Mouse (Mus musculus) heart, adult 11 months (tissue): ENCODE results near the gene Plcb4.

Experiments used
- DNase-seq: peaks from one replicate; pipeline ENCODE4 v3.0.0; 2022

Gene Plcb4

DNA sequence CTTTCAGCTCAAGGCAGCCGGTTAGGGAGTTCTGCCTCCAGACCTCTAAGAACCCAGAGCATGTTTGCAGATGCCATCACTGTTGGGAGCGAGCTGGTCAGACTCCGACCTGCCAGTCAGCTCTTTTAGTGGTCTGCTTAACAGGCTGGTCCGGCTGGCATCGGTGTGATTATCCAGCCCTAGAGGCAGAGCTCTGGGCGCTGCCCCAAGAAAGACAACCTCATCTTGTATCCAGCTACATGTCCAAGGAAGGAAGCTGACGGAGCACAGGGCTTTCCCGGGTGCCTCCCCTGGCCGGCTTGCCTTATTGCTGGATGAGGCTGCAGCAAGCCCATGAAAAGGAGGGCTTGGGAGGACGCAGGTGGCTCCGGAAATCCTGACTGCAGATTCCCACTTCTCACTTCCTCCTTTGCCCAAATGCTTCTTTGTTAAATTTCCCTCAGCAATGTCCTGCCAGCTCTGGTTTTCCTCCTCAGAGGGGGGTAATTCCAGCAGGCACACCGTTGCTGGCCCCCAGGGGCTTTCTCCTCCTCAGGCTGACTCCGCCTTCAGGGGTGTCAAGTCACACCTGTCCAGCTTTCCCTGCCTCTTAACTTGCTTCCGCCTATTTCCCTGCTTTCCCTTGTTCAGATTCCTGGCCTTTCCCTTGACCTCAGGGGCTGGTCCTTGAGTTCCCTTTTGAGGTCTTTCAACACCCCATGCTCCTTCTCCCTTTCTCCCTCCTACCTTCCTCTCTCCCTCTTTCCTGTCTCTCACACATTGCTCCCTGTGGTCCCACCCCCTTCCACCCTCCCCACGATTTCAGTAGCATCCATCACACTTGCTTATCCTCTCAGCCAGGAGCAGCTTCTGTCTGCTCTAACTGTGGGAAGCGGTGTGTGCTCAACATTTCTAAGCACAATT, 58.7 kb downstream of the Plcb4 start:
- DNase-seq: peak; percentile 98

DNA sequence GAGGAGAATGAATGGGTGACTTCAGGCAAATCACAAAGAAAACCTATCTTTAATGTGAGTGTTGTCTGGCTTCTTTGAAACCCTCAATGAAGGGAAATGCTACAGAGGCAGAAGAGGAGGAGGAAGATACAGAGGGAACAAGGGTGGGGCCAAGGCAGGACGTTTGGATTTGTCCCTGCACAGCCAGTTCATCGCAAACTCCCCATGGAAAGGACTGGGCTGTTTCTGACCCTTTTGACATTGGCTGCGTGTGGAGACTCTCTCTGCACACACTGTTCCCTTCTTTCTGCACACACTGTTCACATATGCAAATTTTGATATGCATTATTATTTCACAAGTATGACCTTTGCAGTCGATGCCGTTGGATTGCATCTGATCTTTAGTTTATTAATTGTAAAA, 63.3 kb downstream of the Plcb4 start:
- peak; percentile 83 for DNase-seq

DNA sequence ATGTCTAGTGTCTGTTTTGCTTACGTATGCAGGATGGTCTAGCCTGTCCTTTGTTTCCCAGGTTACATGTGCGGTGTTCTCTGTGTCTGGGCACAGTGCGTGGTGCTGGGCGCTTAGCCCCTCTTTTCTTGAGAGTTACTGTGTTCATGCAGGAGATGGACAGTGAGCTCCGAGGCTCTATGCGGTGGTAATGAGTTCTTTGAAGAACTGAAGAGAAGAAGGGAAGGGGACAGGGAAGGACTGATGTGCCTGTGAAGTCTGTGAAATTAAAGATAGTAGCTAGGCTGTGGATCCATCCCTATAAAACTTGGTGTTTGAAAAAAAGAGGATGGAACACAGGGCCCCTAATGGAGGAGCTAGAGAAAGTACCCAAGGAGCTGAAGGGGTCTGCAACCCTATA, 64.6 kb downstream of the Plcb4 start:
- peak; percentile 60 for DNase-seq

DNA sequence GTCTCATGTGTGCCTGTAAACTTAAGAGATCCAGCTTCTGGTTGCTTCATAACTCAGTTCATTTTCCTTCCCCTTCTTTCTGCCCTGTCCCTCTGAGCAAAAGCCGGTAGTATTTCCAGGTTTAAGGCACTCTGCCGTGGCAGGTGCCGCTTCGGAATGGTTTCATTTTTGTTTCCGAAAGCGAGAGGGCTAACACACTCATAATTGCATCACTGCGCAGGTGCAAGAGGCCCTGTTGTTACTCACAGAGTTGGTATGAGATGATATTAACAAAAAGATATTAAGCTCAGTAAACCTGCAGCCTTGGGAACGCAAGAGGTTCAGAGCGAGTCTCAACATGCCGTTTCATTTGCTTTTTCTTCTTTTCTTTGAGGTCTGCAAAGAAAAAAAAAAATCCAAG, 65.7 kb downstream of the Plcb4 start:
- no peak for DNase-seq

DNA sequence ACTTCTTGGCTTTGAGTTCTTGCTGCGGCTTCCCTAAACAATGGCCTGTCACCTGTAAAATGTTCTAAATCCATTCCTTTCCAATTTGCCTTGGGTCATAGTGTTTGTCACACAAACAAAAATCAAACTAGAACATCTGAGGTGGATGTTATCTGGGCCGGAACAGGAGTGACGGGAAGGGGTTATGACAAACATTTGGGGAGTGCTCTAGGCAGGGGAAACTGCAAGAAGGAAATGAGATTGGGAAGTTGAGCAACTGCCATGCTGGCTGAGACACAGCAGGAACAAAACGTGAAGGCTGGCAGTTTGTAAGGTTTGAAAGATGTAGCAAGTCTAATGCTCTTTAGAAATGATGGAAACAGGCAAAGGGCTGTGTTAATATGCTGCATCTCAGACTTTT, 66.6 kb downstream of the Plcb4 start:
- peak; percentile 97 for DNase-seq

DNA sequence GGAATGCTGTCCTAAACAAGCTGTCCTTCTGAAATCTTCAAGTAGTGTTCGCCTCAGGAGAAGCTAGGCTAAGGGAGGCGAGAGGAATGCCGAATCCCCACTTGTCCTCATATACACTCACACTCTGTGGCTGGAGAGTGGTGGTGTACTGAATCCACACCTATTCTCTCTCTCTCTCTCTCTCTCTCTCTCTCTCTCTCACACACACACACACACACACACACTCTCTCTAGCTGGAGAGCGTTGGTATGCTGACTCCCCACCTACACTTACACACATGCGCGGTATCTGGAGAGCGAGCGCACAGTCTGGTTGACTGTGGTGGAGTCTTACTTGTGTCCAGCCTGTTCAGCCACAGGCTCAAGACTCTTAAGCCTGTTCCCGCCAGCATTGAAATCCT, 68.3 kb downstream of the Plcb4 start:
- peak; percentile 84 for DNase-seq

DNA sequence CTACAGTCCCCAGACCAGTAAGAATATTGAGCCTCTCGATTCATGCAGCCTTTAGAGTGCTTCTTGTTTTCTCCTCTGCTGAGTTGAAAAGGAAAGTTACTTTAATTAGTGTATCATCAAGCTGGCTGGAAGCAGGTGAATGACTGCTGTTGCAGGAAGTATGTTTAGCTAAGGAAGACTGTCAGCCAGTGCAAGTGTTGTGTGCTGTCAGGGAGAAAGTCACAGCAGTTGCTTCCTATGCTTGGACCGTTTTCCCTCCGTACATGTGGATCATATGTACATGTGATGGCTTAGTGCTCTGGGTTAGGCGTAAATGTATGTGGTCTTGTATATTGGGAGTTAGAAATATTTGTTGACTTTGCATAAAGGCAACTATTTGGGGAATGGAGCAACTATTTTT, 69.1 kb downstream of the Plcb4 start:
- peak; percentile 73 for DNase-seq

DNA sequence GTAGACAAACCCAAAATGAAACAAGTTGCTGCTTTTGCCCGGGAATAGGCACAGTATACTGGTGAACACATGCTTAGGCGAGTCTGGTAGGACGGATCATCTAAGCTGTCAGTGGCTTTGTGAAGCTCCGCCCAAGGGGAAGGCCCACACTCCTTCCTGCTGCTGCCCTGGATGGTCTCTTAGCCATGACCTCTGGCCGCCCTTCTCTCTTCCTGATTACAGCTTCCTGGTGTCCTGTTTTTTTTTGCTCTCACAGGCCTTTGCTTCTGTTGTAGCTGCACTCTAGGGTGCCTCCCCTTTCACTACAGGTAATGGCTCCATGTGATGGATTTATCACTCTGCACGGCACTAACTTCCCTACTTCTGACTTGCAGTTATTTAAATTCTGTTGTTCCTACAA, 72.8 kb downstream of the Plcb4 start:
- DNase-seq: peak; percentile 98

DNA sequence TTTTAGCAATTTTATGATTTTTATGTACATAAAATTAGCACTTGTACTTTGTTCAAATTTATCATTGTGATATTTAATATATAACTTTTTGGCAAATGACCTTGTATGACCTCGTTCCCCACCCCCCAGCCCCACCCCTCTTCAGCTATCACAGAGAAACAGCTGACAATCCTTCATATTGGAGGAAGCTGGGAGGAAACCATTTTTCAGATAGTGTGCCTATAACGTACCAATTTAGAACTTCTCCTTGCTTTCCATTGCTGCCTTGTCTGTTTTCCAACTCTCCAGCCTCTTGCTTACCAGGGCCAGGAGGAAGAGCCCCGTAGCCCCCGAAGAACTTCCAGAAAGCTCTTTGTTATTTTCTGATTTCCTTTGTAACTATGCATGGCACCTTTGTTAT, 73.8 kb downstream of the Plcb4 start:
- no peak for DNase-seq

DNA sequence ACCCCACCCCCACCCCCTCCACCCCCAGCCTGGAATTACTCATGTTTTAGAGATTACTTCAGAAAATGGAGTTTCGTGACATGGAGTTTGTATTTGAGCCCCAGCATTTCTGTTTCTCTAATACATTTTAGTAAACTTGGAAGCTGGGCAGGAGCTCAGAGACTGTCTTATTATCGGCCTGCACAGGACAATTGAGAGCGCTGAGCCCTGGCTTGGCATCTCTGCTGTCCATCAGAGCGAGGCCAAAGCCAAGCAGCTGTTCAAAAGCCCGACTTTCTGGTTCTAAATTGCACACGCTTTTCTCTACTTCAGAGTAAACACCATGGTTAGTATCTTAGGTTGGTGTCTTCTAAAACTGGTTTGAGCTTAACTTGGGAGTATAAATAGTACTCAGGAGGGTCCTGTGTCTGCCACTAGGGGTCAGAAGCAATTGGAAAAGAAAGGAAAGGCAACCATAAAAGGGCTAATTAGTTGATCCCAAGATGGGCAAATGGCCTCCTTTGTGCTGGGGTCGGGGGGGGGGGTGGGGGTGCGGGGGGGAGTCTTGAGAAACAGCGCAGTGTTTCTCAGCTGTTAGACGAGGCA, 75.2 kb downstream of the Plcb4 start:
- peak; percentile 89 for DNase-seq

DNA sequence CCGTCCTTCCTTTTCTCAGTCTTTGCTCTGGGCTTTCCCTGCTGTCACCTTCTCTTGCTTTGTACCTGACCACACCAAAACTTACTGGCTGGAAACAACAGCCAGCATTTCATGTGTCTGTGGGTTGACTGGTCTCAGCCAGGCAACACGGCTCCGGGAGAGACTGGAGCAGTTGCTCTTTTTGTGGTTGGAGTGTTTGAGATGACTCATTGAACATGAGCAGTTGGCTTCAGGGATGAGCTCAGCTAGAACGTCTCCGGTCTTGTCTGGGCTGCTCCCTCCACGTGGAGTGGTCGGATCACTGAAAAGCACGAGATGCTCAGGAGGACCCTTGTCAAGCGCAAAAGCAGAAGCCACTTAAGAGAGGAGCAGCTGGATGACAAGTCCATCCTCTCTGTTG, 78.7 kb downstream of the Plcb4 start:
- DNase-seq: peak; percentile 95

DNA sequence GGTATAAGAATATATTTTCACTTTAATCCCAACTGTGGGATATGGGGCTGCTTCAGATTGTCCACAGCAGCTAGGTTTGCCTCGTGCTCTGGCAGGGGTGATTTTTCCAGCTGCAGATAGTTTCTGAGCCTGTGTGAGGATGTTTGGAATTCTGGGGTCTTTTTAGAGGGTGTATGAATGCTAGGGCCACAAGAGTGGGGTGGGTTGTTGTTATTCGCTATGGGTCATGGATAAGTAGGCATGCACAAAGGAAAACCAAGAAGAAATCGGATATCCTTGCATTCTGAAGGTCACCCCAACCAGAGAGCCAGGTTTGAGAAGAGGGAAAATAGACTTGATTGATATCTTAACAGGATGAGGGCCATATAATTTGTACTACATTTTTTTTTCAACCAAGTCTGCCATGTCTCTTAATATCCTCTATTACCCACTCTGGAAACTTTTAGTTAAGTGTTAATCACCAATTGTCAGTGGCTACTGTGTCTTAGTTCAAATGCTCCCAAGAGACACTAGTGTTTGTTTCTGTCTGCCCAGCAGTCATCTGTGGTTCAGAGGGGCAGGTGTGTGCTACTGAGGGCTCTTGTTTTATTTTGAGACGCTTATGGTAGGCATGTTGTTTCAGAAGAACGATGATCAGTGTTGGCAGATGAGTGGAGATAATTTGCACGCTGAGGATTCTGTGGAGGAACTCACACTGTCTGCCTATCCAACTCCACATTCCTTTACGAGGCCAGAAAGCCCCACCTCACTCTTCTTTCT, 79.4 kb downstream of the Plcb4 start:
- peak; percentile 85 for DNase-seq

DNA sequence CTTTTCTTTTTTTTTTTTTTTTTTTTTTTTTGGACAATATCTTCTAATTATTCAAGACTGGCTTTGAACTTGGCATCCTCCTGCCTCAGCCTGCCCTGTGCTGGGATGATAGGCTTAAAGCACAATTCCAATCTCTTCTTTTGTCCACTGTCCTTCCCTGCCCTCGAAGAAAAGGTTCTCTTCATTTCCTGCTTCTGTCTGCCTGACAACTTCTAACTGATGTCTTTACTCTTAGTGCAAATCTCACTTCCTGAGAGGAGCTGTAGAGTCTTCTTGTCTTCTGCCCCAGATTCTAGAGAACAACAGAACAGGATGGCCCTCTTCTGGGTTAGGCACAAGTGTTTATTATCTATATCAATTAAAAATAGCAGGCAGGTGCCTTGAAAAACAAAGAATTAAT, 80.1 kb downstream of the Plcb4 start:
- peak; percentile 57 for DNase-seq

DNA sequence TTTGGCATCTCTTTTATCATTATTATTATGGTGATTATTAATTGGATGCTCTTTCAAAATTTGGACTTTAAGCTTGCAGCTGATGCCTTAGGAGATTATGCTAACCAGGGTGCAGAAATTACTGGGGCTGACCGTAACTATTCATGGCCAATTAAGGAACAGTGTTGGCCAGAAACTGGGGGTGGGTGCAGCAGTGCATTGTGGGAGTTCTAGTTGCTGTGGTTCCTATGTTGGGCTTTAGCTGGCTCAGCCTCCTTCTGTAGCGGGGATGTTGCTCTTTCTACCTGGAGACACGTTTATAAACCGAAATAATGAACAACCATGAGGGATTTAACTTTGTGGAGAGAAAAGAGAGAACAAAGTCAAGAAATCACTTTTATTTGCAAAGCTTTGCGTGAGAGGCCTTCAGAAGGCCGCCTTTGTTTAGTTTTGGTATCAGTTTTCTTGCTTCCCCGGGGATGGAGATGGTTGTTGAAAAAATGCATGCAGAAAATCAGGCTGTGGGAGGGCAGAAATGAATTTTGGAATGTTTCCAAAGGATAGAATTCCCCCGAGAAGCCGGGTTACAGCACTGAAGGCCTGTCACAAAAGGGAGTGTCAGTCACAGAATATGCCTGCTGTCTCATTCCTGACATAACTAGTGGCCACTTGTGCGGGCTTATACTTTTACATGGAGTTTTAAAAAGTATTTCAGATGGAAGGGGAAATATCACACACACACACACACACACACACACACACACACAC, 84.3 kb downstream of the Plcb4 start:
- peak; percentile 95 for DNase-seq

DNA sequence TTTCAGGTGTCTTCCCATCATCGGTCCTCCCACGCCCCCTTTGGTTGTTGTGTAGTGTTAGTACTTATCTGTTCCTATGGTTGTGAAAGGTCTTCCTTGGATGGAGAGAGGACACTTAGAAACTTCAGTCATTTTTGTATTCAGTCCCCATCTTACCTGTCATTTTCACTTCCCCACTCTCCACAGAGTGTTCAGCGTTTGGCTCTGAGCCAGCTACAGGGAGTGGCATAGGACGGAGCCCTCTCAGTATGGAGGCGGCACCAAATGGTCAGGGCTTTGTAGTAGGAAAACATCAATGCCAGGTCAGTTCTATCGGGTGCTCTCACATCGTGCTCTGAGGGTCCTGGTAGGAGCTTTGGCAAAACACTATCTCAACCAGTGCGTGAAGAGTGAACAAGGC, 85.9 kb downstream of the Plcb4 start:
- DNase-seq: peak; percentile 87

DNA sequence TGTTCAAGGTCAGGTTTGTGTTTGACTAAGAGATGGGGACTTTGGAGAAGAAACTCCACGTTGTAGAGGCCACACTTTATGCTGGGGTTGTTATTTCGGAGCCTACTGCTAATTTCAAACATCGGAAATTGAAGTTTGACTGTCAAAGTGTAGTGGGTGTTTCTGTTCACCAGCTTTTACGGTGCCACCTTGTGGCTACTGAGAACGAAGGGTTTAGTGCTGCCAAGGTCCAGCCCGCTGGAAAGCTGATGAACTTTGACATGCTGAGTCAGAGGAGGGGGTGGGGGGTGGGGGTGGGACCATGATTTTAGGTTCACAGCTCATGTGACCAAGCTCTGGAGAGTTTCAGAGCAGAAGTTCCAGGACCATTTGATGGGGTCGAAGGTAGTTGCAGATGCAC, 86.3 kb downstream of the Plcb4 start:
- peak; percentile 88 for DNase-seq

DNA sequence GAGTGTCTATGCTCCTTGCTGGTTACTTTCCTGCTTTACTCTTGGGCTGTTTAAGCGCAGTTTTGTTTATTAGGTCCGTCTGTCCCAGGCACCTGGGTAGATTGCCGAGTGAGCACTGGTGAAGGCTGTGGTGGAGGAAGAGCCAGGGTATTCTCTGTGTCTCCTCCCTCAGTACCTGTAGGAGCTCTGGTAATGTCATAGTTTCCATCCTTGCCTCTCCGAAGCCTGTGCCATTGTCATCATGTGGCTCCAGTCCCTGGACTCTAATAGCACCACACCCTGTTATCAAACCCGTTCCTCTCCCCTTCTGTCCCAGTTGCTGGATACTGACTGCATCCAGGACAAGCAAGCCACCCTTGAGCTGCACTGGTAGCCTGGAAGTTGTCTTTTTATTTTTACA, 89.6 kb downstream of the Plcb4 start:
- peak; percentile 94 for DNase-seq

DNA sequence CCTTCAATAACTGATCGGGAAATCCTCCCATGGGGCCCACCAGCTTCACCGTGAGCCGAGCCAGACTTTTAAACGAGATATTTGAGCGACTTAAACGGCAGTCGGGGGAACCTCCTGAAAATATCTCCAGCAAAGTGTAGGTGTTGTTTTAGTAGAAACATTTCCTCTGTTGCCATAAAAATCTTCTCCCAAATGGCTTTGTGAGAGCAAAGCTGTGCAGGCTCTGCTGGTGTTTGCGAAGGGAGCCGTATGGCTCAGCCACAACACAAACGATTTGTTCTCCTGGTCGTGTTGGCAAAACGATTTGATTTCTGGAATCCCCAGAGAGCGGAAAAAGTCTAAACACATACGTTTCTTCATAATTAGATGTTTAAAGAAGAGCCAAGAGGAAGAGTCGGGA, 90.8 kb downstream of the Plcb4 start:
- peak; percentile 76 for DNase-seq

DNA sequence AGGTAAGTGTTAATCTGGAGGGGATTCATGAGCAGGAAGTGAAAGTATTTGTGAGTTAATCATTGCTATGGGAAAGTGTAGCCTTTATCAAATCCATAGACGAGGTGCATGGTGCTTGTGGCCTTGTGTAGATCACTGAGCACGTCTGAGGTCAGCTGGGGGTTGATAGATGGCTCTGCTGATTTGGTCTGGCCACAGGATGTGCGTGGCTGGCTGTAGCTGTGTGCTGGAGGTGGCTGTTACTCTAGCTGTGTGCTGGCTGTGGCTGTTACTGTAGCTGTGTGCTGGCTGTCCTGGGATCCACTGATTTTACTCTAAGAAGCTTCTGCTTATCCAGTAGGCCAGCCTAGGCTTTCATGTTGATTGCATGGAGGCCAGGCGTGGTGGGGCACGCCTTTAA, 91.9 kb downstream of the Plcb4 start:
- peak; percentile 87 for DNase-seq

DNA sequence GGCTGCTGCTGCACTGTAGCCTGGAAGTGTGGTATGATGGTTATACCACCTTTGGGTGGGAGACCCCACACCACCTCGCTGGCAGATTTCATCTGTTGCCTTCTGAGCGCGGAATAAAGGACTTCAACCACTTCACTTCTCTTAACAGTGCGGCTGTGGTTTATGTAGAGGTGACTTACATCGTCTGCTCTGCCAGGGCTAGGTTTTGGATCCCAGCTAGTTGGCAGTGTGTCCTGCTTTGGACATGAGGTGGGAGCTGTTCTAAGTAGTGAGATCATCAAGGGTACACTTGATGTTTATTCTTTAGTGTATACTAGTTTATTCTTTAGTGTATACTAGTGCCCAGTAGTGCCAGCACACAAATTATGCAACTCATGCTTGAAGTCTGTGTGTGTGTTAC, 97.0 kb downstream of the Plcb4 start:
- peak; percentile 86 for DNase-seq

DNA sequence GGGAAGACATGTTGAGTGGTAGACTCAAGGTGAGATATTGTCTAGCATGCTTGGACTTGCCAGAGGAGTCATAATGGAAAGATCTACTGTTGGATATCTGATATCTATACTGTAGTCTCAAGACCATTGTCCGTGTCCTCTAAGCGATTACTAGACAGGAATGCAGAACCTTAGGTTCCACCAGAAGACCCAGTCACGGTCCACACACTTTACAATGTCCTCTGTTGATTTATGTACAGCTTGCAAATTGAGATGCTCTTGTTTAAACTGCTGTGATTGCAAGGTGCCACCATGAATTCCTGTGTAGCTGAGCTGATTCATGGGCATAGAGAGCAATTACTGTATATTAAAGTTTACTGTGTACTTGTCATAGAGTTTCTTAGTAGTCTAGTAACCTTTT, 98.7 kb downstream of the Plcb4 start:
- DNase-seq: peak; percentile 37

DNA sequence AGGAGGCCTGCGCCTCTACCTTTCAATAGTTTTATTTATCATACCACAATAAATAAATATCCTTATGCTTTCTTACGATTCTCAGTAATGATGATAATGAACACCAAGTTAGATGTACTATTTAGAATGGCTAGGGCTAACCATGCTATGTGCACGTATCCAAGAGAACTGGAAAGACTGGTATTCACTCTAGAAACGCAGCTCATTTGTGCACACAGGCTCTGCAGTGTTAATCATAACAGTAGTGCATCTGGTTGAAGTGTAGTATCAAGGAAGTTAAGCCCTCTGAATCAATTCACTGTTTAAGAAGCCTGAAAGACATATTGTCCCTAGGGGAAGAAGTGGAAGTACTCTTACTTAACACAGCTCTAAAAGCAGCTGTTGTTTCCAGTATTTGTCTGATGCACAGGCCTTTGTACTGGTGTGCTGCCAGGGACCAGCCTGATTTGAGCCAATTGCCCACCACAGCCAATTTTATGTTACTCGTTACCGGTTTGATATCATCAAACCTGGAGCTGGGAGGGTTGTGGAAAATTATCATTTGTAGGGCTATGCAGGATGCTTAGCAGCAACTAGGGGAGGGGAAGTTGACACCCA, 100.8 kb downstream of the Plcb4 start:
- DNase-seq: peak; percentile 98
